Mouse (Mus musculus) stomach, postnatal 0 days (tissue): ENCODE results near the gene Cul9. TPM values are rescaled to one million over a fixed set of nuclear protein-coding genes. Genes with fewer than 3 reads are reported as not detected.

ENCODE experiments used
- ATAC-seq: fragments of 200-750 bp; cut with Nextera tagmentation; 2 replicates; pipeline ENCODE4 v1.8.0; 2017; ENCODE audit not compliant: low FRiP score, low TSS enrichment
- DNase-seq: peaks from one replicate; pipeline ENCODE4 v3.0.0-alpha.2; 2016; ENCODE audit warnings: low spot score
- H3K27ac ChIP-seq: fragments of 300-500 bp; sonication (generic); replicated peaks from 2 replicates; pipeline ENCODE4 v1.5.1; 2014; ENCODE audit warnings: mild to moderate bottlenecking, control low read depth
- H3K27me3 ChIP-seq: fragments of 300-500 bp; sonication (generic); 2 replicates; pipeline ENCODE4 v1.6.1; 2014; ENCODE audit warnings: low read length; ENCODE audit not compliant: control insufficient read depth, insufficient read depth
- H3K36me3 ChIP-seq: fragments of 300-500 bp; sonication (generic); 2 replicates; pipeline ENCODE4 v1.6.1; 2014; ENCODE audit warnings: low read length, mixed read lengths; ENCODE audit not compliant: control insufficient read depth, insufficient read depth
- H3K4me1 ChIP-seq: fragments of 300-500 bp; sonication (generic); replicated peaks from 2 replicates; pipeline ENCODE4 v1.6.1; 2014; ENCODE audit warnings: antibody characterized with exemption; ENCODE audit not compliant: control insufficient read depth, insufficient read depth
- H3K4me2 ChIP-seq: fragments of 300-500 bp; sonication (generic); replicated peaks from 2 replicates; pipeline ENCODE4 v1.6.1; 2014; ENCODE audit warnings: low read depth, mild to moderate bottlenecking, control low read depth, moderate library complexity
- H3K4me3 ChIP-seq: fragments of 300-500 bp; sonication (generic); 2 replicates; pipeline ENCODE4 v1.5.1; 2014; ENCODE audit warnings: low read depth, low read length, control low read depth
- H3K9ac ChIP-seq: fragments of 300-500 bp; sonication (generic); 2 replicates; pipeline ENCODE4 v1.6.1; 2014; ENCODE audit warnings: mild to moderate bottlenecking, low read length, control low read depth, mixed read lengths
- H3K9me3 ChIP-seq: fragments of 300-500 bp; sonication (generic); 2 replicates; pipeline ENCODE4 v1.6.1; 2016; ENCODE audit warnings: low read length; ENCODE audit not compliant: control insufficient read depth
- CTCF ChIP-seq: IDR thresholded peaks from 2 replicates; pipeline ENCODE4 v1.5.1; 2016; ENCODE audit warnings: antibody characterized with exemption, low read depth, mild to moderate bottlenecking, moderate library complexity
- EP300 ChIP-seq: optimal IDR thresholded peaks from 2 replicates; pipeline ENCODE3; 2016; ENCODE audit warnings: antibody characterized with exemption
- WGBS: fragments of 180-500 bp; shearing (Covaris S2); extraction: QIAGEN DNeasy Blood & Tissue Kit; methylation state at CpG from one replicate; pipeline ENCODE4 v1.1.7; 2014; 5-methylcytosine and 5-hydroxymethylcytosine counted together
- polyA plus RNA-seq: library from polyadenylated mRNA; unstranded; fragments of >200 nt; fragmentation: Nextera tagmentation; extraction: Ambion mirVana; gene quantifications from 2 replicates; pipeline ENCODE4 v1.2.1, GENCODE M21; 2015

The Cul9 gene
- polyA plus RNA-seq, 1 experiment from 2014 or later, result 1.9 TPM

GRCm38 (mm10) chr17:46525065-46525464 is 21.1 kb downstream of the Cul9 start:
- 71% methylated on average over 10 of the region's 10 CpGs for WGBS
- Histone ChIP-seq H3K27me3 (no peaks in the 10 kb centered on the region), H3K4me2 (no peak overlapping the region), H3K9me3 (no peaks in the 10 kb centered on the region), H3K27ac (no peak overlapping the region), H3K4me1 (no peaks in the 10 kb centered on the region), H3K36me3 (no peaks in the 10 kb centered on the region), H3K9ac (no peak overlapping the region), H3K4me3 (no peak overlapping the region)
- TF ChIP-seq EP300 (no peak), CTCF (no peak)
- ATAC-seq (no peak), DNase-seq (no peak)

DNA sequence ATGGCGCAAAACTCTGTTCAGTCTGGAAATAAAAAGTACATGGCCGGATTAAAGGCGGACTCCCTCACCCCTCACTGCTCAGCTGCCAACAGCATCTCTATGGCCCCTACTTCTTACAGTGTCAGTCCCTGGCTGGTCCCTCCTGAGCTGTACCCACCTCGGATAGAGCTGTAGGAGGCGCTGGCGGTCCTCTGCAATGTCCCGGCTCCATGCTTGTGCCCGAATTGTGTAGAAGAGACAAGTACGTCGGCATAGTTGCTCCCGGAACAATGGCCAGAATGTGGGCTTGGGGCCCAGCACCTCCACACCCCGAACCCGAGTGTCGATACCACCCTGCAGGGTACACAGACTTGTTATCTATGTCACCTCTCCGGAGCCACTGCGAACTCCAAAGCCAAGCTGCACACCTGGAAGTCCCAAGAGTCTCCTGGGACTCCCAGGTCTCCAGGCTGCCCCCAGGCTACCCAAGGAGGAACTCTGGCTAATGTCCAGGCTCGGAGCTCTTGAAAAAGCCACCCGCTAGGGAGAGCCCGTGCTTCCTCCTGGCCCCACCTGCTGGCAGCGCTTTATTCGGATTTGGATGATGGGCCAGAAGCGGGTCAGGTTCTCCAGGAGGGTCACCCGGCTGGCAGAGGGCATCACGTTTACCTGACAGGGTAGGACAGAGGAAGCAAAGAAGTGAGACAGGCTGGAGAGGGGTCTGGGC is 24.1 kb downstream of the Cul9 start:
- TF ChIP-seq CTCF, result peak; percentile 59
- no peak for TF ChIP-seq EP300
- H3K4me1 ChIP-seq, result no peaks in the 10 kb centered on the region
- ATAC-seq, result no peak
- H3K9ac ChIP-seq, result no peak overlapping the region
- DNase-seq, result no peak
- no peak overlapping the region for H3K4me2 ChIP-seq
- no peak overlapping the region for H3K4me3 ChIP-seq
- no peaks in the 10 kb centered on the region for H3K27me3 ChIP-seq
- no peaks in the 10 kb centered on the region for H3K36me3 ChIP-seq
- no peaks in the 10 kb centered on the region for H3K9me3 ChIP-seq
- WGBS, result 39% methylated on average over 24 of the region's 24 CpGs
- H3K27ac ChIP-seq, result no peak overlapping the region

DNA sequence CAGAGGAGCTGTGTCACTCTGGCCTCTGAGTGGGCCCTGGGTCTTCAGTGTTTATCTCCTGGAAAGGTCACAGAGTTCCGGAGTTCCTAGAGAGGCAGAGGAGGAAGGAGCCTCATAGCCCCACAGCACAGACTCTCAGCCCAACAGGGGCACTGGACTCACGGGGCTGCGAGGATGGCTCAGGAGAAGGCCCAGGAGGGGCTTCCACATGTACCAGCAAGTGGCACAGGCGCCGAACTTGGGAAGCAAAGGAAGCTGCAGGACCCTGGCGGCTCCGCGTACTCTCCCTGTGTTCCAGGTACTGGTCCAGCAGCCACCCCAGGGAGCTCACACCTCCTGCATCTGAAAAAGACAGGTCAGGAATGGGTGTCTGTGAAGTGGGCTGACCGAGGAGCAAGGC is 25.0 kb downstream of the Cul9 start:
- WGBS, result 77% methylated on average over 9 of the region's 9 CpGs
- Histone ChIP-seq H3K27ac (no peak overlapping the region), H3K36me3 (no peaks in the 10 kb centered on the region), H3K27me3 (no peaks in the 10 kb centered on the region), H3K9me3 (no peaks in the 10 kb centered on the region), H3K4me3 (no peak overlapping the region), H3K9ac (peak overlapping the region; percentile 35; the same call in 1 of the 2 replicates), H3K4me1 (no peaks in the 10 kb centered on the region), H3K4me2 (peak overlapping the region; percentile 31)
- DNase-seq (no peak), ATAC-seq (no peak)
- TF ChIP-seq EP300 (no peak), CTCF (no peak)

DNA sequence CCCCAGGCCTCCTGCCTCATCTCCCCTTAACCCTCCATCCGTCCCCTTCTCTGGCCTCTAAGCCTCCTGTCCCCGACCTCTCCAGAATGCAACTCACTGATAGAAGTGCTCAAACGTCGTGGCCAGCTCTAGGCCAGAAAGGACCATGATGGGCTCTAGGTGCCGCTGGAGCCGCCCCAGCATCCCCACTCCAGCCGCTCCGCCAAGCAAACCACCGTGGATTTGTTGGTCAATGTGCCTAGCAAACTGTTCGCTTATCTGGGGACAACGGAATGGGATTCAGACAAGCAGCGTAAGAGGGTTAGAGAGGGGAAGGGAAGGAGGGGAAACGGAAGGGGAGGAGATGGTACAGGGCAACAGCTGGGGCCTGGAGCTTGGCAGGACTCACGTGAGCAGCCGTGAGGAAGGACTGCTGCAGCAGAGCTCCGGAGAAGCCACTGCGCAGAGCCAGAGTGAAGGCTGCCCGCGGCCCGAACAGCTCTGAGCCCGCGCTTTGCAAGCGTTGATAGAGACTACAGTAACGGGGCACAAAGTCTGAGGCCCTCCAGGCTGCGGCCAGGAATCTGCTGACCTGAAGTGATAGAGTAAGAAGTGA is 25.7 kb downstream of the Cul9 start:
- Histone ChIP-seq H3K9ac (peak overlapping the region; percentile 35), H3K4me3 (peak overlapping the region; percentile 17; the same call in 1 of the 2 replicates), H3K36me3 (no peaks in the 10 kb centered on the region), H3K4me1 (no peaks in the 10 kb centered on the region), H3K4me2 (peak overlapping the region; percentile 31), H3K27me3 (no peaks in the 10 kb centered on the region), H3K9me3 (no peaks in the 10 kb centered on the region), H3K27ac (no peak overlapping the region)
- DNase-seq (no peak), ATAC-seq (no peak)
- 35% methylated on average over 25 of the region's 25 CpGs for WGBS
- TF ChIP-seq CTCF, result no peak
- TF ChIP-seq EP300, result no peak

GRCm38 (mm10) chr17:46519971-46520370 is 26.2 kb downstream of the Cul9 start:
- peak overlapping the region; percentile 31 for H3K4me2 ChIP-seq
- H3K27me3 ChIP-seq, result no peaks in the 10 kb centered on the region
- no peaks in the 10 kb centered on the region for H3K36me3 ChIP-seq
- H3K9ac ChIP-seq, result no peak overlapping the region; the same call in 1 of the 2 replicates
- WGBS, result 67% methylated on average over 10 of the region's 10 CpGs
- no peak for TF ChIP-seq EP300
- no peak for TF ChIP-seq CTCF
- H3K27ac ChIP-seq, result no peak overlapping the region
- H3K9me3 ChIP-seq, result no peaks in the 10 kb centered on the region
- H3K4me3 ChIP-seq, result no peak overlapping the region; the same call in 1 of the 2 replicates
- no peaks in the 10 kb centered on the region for H3K4me1 ChIP-seq
- DNase-seq (no peak), ATAC-seq (no peak)

GRCm38 (mm10) chr17:46513329-46513728 is 32.9 kb downstream of the Cul9 start:
- H3K9me3 ChIP-seq, result no peaks in the 10 kb centered on the region
- ATAC-seq (no peak), DNase-seq (no peak)
- H3K4me1 ChIP-seq, result no peaks in the 10 kb centered on the region
- no peak overlapping the region for H3K4me3 ChIP-seq
- no peak overlapping the region for H3K4me2 ChIP-seq
- no peaks in the 10 kb centered on the region for H3K27me3 ChIP-seq
- no peak overlapping the region for H3K9ac ChIP-seq
- 64% methylated on average over 2 of the region's 2 CpGs for WGBS
- H3K36me3 ChIP-seq, result no peaks in the 10 kb centered on the region
- TF ChIP-seq EP300 (no peak), CTCF (no peak)
- H3K27ac ChIP-seq, result no peak overlapping the region
